Mouse (Mus musculus) urinary bladder, postnatal 25 days (tissue): ENCODE data around the gene Lyst.
A peak's percentile ranks its signal among the peaks of the same experiment; 100 is the strongest.
"Not testable (repeated sequence)": the region's sequence is repeated elsewhere in the genome, so short reads cannot be mapped to it uniquely, and the experiment has no call there.

Source experiments
- DNase-seq: peaks from one replicate; pipeline ENCODE4 v3.0.0; 2022; ENCODE audit warnings: low spot score

Gene Lyst

DNA sequence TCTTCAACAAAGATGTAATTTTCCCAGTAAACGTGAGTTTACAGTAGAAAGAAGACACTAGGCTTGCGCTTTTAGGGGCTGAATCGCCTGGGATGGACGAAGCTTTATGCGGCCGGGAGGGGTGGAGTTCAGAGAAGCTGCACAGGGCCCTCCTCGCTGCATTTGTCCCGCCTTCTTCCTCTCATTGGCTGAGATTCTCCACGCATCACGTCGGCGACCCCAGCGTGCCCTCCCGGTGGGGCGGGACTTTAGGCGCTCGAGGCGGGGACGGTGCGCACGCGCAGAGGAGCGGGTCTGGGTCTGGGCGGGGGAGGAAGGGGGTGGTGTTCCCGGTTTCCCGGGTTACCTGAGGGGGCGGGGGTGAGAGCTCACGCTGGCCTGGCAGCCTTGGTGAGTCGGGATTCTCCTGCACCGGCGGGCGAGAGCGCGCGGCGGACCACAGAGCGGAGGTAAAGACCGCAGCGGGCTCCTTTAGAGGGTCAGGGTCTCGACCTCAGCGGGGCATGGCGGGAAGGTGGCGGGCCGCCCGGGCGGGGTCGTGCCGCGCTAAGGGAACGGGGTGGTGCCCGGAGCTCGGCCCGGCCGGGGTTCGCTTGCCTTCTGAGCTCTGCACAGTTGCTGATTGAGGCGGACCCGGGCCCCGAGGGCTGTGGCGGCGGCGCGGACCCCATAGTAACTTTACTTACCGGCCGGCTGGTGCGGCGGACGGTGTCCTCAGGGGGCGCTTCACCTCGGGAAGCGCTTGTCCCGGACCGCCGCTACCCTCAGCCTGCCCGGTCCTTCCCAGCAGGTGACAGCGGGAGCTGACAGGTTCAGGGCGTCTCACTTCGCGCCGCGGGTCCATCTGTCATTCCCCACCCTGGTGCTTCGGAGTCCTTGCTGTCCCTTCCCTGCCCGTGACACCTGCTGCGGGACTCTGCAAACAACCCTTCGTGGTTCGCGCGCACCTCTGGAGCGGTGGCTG is at the start of gene Lyst:
TSS of gene Lyst (plus strand) at position 350 of the 964 bp plus-strand sequence.
- peak; percentile 99 for DNase-seq

DNA sequence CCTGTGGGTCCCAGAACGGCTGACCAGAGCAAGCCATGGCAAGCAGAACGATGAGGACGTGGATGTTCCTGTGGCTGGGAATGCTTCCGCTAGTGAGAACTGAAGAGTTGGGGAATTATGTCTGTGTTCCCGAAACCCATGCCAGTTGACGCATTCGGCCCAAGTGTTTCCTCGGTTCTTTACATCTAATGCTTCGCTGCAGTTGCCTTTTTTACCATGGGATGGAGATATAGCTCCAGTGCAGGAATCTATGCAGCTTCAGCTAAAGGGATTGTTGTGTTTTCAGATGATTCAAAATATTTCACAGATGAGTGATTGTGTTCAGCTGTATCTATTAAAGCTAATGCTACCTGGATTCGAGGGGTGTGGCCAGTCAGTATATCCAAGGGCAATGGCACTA is 47.1 kb upstream of the Lyst start:
- not testable (repeated sequence) for DNase-seq

DNA sequence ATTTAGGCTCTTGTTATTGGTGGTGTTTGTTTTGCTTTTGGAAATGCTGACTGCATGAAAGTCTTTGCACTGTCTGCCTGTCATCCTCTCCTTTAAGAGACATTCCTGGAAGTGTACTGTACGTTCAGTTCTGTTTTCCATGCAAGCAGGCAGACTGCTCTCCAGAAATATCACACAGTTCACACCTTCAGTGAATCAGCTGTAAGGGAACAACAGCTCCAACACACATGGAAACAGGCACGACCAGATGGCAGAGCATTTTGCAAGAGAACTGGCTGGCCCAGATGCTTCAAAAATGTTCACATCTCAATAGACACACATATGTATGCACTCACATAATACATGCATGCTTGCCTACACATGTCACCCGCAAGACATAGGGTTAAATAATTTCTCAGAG is 43.4 kb upstream of the Lyst start:
- no peak for DNase-seq

DNA sequence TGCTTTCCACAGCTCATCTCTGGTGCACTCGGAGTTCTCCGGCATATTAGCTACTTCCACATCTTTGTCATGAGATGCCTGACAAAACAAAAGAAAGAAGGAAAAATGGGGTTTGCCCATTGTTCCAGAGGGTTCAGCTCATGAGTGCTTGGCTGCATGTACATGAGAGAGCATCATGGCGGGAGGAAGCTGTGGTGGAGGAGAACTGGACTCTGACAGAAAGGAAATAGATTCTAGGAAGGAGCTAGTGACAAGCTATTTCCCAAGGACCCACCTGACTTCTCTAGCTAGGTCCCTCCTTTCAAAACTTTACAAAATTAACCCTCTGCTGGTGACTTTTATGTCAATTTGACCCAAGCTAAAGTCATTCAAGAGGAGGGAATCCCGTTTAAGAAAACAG is 42.3 kb upstream of the Lyst start:
- DNase-seq: no peak

DNA sequence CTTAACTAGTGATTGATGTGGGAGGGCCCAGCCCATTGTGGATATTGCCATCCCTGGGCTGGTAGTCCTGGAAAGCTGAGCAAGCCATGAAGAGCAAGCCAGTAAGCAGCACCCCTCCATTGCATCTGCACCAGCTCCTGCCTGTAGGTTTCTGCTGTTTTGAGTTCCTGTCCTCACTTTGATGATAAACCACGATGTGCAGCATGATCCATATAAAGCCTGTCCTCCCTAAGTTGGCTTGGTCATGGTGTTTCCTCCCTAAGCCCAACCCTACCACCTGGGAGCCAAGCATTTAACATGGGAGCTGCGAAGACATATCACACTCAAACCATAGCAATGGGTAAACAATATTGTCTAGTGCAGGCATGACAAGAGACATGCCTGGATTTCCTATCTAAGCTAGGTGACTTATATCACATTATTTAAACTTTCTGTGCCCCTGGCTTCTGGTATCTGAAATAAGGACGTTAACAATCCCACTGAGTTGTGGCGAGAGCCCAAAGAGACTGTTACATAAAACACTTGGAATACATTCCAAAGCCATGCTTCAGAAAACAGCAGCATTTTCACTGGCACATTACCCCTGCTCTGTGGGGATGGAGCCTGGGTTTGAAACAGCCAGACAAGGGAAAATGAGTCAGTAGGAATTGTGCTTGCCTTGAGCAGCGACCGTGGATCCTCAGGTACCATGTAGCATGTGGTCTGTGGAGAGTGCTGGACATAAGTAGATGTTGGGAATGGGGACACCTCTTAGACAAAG is 41.6 kb upstream of the Lyst start:
- no peak for DNase-seq

DNA sequence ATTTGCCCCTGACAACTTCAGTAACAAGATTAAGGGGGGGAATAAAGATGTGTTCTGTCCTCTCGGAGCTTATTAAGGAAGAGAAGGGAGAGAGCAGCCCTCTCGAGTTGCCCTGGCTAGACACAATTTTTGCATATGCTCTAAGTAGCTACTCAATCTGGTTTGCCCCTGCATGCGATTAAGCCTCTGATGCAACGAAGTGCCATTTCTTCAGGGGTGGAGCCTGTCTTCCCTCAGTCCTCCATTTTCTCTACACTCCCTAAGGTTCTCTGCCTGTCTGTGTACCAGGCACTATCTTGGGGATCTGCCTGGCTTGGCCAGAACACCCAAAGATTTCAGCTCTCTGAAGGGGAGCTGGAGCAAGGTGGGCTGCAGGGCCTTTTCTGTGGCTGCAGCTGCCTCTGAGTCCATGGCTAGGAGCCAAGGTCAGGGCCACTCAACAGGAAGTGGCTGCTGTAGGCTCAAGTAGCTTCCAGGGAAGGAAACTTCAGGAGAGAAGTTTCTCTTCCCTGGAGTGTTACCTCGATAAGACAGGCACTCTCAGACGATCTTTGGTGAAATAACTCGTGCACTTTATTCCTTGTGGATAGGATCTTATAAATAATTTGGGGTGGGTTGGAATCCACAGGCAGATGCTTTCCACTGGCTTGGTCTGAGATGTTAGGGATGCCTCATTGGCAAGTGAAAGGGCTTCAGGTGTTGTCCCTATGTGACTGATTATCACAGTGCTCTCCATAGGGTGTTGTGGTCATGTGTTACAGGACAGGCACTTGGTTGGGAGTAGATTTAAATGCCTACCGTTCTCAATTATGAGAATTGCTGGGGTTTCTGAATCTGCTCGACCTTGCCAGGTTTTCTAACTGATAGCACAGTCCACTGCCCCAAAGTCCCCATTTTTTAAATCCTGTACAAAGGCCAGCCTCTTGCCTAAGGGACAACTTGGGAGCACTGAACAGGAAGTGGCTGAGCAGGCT is 40.2 kb upstream of the Lyst start:
- no peak for DNase-seq

DNA sequence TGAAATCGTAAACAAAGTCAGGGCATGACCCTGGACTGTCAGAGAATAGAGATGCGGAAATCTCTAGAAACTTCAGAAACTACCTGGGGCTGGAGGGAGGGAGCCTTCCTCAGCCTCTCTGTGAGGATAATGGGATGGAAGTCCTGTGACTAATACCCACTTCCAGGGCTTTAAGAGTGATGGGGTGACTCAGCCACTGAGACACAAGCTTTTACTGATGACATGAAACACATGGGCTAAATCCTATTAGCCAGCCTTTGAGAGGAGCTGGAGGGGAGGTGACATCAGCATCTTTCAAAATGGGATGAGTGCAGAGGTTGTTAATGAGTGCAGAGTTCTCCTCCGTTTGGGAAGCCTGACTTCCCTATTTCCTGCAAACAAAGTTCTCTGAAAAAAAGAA is 38.2 kb upstream of the Lyst start:
- no peak for DNase-seq

DNA sequence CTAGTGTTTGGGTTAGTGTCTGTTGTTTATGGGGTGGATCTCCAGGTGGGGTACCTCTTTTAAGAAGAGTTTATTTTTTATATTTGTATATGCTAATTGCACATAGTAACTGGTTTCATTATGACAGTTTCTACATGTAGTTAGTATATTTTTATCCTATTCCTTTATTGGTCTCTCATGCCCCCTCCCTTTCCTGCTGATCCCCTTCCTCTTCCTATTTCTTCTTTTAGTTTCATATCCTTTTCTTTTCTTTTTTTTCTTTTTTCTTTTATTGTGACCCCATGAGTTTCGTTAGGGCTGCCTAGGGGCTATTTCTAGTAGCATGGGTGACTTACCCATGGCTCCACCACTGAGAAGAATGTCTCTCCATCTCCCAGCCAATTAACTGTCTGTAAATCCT is 36.5 kb upstream of the Lyst start:
- DNase-seq: no peak

DNA sequence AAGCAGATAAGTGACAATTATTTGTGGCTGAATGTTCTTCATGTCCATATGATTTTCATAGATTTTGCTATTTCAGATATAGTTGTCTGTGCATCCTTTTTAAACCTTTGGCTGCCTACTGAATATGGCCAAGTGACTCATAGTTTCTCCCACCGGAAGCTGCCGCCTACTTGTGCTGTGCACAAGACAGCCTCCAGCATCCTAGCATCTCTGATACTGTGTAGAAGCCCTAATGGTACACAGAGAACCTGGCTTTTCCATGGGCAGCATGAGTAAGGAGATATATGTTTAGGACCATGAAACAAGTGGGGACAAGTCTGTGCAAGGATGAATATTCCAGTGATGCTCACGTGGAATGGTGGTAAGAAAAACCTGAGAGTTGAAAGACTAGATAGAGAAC is 35.0 kb upstream of the Lyst start:
- DNase-seq: no peak

DNA sequence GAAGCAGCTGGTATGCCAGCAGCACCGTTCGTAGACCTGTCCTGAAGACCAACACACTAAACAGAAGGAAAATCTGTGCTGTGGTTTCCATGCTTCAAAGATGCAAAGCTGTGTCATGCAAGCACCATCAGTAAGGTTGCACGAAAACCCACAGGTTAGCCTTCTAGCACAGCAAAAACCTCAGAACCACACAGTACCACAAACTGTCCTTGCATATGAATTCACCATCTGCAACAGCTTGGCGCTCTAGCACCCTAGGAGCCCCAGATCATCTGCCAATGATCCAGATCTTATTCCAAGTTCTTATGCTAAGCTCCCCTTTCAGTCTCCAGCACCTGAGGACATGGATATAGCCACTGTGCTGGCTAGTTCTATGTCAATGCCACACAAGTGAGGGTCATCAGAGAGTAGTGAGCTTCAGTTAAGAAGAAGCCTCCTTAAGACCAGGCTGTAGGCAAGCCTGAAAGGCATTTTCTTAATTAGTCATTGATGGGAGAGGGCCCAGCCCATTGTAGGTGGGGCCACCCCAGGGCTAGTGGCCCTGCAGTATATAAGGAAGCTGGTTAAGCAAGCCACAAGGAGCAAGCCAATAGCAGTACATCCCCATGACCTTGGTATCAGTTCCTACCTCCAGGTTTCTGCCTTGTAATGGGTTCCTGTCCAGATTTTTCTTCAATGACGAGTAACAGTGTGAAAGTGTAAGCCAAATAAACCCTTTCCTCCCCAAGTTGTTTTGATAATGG is 33.0 kb upstream of the Lyst start:
- no peak for DNase-seq

DNA sequence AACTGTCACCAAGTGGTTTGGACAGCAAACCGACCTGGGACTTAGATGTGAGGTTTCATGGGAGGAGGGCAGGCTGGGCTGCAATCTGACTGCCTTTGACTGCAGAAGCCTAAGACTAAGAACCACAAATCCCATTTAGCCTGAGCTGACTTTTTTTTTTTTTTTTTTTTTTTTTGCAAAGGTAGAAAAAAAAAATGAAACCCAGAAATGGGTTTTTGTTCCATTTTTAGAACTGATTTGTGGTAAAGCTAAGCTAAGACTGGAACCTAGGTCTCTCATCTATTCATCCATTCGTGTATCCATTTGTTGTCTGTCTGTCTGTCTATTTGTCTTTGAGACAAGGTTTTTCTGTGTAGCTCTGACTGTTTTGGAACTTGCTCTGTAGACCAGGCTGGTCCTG is 31.9 kb upstream of the Lyst start:
- DNase-seq: no peak

DNA sequence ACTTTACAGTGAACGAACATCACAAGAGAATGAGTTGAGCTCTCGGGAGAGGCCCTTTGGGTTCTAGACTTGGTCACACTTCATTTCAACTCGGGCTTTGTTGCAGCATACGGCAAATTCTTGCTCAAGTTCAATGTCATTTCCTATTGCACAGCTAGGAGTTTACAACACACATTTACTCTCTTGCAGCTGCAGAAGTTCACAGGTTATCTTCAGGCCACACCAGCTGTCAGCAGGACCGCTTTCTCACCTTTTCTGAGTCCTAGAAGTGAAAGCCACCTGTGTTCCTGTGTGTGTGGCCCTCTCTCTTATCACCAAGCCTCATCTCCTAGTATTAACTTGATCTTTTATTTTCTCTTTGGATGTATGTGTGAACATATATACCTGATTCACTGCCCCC is 31.3 kb upstream of the Lyst start:
- DNase-seq: no peak

DNA sequence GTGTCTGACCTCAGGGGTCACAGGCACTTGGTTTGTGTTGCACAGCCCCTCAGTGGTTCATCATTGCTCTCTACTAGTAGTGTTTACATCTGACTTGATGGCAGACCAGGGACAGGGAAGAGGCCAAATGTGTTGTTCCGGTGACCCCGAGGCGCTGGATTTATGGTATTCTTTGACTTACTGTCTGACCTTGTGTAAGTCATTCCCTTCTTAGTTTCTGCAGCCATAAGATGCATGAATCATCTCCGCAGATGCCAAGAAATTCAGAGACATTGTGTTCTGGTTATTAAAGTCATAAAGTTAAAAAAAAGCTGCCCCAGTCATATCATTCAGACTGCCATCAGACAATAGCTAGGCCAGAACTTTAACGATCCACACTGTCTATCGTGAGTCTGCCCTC is 27.6 kb upstream of the Lyst start:
- DNase-seq: no peak

DNA sequence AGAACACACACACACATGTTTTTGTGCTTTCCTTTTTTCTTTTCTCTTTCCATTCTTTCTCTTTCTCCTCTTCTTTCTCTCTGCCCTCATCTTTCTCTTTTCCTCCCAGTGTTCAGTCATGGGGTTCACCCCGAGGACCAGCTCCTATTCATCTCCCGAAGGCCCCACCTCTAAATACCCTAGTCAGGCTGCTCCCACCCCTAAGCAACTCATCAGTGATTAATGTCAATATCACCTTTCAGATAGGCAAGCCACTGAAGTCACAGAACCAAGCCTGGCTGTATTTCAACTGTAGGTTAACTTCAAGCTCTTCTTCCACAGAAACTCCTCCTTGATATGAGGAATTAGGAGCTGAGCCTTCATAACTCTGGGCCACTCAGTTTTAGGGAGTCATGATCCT is 26.1 kb upstream of the Lyst start:
- DNase-seq: no peak

DNA sequence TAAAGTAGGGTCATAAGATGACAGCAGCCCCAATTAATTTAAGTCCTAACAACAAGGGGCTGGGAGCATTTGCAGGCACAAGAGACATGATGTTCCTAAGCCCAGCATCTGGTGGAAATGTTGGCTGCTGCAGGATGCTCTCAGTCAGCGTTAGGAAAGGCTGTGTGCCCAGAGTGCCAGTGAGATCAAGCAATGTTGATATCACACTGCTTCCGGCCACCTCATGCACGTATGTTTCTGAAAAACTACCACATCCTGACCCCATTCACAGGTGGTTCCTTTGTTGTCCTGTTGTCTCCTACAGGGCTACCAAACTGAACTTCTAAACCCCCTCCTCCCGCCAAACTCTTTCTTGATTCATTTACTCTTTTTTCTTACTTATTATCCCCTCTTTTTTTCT is 25.7 kb upstream of the Lyst start:
- no peak for DNase-seq

DNA sequence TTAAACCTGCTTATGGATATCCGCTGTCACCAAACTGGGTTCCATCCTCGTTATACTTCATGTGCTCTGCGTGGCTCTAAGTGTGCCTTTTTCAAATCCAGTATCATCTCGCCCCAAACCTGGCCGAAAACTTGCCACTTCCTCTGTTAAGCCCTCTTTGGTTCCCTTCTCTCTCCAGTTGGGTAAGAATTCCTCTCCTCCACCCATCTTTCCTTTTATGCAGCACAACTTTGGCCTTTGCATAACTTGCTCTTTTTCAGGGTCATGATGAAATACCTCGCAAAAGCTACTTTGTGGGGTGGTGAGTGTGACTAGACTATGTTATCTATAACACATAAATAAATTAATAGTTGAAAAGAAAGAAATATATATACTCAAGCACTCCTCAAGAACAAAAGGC is 22.6 kb upstream of the Lyst start:
- DNase-seq: no peak

DNA sequence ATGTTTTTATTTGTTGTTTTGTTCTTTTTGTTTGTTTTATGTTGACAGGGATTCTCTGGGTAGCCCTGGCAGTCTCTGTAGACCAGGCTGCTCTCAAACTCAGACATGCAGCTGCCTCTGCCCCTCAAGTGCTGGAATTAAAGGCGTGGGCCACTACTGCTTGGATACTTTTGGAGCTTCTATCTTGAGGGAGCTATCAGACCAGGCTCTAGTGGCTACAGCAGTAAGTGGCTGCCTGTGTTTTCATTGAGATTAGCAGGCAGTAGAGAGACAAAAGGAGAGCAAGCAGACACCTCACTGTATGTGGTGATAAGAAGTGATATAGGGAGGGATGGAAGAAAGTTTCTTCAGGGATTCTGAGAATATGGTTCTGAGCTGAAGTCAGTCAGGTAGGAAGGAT is 21.4 kb upstream of the Lyst start:
- no peak for DNase-seq

DNA sequence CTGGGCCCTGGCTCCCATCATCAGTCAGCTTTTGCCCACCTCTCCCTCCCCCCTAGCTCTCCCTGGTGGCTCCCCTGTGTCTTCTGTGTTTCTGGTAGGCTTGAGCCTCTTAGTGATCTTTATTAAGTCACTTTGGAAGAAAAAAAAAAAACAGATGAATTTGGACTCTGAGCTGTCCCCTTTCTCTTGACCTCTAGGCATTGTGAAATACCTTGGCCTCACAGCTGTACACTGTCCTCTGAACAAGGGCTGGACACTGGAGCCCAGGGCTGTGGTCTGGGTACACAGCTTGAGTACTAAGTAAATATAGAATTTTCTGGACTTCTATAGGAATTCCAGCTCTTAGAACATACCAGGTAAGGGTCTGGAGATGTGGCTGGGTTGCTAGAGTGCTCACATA is 20.6 kb upstream of the Lyst start:
- DNase-seq: no peak

DNA sequence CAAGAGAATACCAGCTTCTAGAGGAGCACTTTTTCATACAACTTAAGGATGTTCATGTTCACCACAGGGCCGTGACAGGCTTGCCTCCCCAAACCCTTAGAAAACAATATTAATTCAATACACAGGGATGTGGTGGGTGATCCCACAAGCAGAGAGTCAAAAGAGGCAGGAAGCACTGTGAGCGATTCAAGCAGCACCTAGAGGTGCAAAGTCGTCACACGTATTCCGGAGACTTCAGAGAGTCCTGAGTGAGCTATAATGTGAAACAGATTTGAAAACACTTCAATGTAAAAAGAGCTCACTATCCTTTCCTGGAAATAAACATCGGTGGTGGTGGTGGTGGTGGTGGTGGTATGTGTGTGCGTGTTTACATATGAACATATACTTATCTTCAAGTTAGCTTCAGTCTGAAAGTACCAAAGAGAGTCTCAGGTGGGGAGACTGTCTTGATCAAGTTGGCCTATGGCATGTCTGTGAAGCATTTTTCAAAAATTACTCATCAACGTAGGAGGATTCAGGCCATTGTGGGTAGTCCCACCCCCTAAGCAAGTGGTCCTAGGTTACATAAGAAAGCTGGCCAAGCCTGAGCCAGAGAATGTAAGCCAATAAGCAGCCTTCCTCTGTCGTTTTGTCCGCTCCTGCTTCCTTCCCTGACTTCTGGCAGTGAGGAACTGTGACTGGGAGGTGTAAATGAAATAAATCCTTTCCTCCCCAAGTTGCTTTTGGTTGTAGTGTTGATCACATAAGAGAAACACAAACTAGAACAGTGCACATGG is 17.9 kb upstream of the Lyst start:
- no peak for DNase-seq

DNA sequence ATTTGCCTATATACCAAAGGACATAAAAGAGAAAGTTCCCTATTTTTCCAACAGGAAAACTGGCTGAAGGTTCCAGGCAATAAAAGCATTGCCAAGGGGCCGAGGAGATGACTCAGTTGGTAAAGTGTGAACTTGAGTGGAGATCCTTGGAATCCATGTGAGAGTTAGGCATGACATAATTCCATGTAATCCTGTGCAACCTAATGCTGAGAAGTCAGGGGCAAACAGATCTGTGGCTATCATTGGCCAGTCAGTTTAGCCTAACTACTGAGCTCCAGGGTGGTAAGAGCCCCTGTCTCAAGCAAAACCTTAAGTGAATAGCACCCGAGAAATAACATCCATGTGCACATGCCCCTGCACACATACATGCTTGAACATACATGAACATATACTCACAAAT is 17.3 kb upstream of the Lyst start:
- no peak for DNase-seq
